1 mouse cellular context compared by ENCODE assay signal in genomic region chr11:115270148-115270861, GRCm38 (mm10).
TF ChIP-seq lines count a peak whose summit lies in the region.

No protein-coding gene starts in this region.

TF ChIP-seq in CH12.LX, 34 proteins besides CTCF, POLR2A, EP300 and RAD21 (continued from another document):
- TF ChIP-seq SIN3A (IDR thresholded peaks at IDR 0.05; ENCODE audit: low read length): 0 out of 2 replicates have a peak, but pooled peaks have one; percentile 30
- TF ChIP-seq NELFE (IDR thresholded peaks at IDR 0.05; ENCODE audit: low read depth, low read length): peak; percentile 38; the same call in 1 of the 2 replicates
- no peak for TF ChIP-seq MXI1 (IDR thresholded peaks at IDR 0.05; ENCODE audit: low read depth, low read length)
- no peak for TF ChIP-seq UBTF (IDR thresholded peaks at IDR 0.05; ENCODE audit: low read depth, low read length)
- no peak for TF ChIP-seq POLR2AphosphoS2 (IDR thresholded peaks at IDR 0.05; ENCODE audit: low read depth, low read length)
- TF ChIP-seq SMC3 (IDR thresholded peaks at IDR 0.05; ENCODE audit: low read depth, low read length): peak; percentile 97
- no peak for TF ChIP-seq JUN (IDR thresholded peaks at IDR 0.05; ENCODE audit: insufficient read depth, low read depth, low read length)
- TF ChIP-seq IRF4 (IDR thresholded peaks at IDR 0.05; ENCODE audit: low read depth, low read length): peak; percentile 24; the same call in 1 of the 2 replicates
- no peak for TF ChIP-seq MYC (IDR thresholded peaks at IDR 0.05; ENCODE audit: low read depth, low read length)
- TF ChIP-seq ZC3H11A (IDR thresholded peaks at IDR 0.05; ENCODE audit: low read depth, low read length): peak; percentile 60
- no peak for TF ChIP-seq MAFK (IDR thresholded peaks at IDR 0.05; ENCODE audit: insufficient replicate concordance, low read length)
